Mouse (Mus musculus) heart, postnatal 4 days (tissue): ENCODE results near the gene Unc13c. TPM values are rescaled to one million over a fixed set of nuclear protein-coding genes. Genes with fewer than 3 reads are reported as not detected.

Experiments used
- DNase-seq: peaks from one replicate; pipeline ENCODE4 v3.0.0; 2021
- total RNA-seq, 2 experiments: library from RNA; stranded (reverse); gene quantifications; 2 replicates each; pipeline ENCODE4 v1.2.3; 2021

Unc13c gene
- total RNA-seq, result 1 to 10 TPM; 3.4 to 3.6 TPM

DNA sequence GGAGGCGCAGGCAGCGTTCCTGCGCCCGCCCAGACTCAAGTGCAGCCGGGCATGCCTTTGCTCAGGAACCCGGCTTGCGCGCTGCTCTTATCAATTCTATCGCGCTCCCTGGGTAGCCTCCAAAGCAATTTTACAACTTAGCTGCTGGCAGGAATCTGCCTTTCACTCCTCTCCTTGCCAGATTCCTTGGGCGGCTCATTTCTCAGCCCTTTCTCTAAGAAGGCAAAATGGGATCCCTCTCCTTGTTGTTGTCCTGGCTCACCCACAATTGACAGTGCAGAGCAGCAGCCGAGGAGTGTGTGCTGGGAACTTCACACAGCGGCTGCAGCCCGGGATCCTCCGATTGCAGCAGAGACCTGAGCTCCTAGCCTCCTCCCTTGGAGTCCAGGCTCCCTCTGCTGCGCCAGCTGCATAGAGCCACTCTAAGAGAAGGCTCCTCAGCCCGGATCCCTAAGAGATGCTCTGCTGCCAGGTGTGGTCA lies at the start of gene Unc13c:
Unc13c (minus strand) TSS at position 326 of the 481 bp plus-strand sequence.
- DNase-seq, result peak; percentile 33

DNA sequence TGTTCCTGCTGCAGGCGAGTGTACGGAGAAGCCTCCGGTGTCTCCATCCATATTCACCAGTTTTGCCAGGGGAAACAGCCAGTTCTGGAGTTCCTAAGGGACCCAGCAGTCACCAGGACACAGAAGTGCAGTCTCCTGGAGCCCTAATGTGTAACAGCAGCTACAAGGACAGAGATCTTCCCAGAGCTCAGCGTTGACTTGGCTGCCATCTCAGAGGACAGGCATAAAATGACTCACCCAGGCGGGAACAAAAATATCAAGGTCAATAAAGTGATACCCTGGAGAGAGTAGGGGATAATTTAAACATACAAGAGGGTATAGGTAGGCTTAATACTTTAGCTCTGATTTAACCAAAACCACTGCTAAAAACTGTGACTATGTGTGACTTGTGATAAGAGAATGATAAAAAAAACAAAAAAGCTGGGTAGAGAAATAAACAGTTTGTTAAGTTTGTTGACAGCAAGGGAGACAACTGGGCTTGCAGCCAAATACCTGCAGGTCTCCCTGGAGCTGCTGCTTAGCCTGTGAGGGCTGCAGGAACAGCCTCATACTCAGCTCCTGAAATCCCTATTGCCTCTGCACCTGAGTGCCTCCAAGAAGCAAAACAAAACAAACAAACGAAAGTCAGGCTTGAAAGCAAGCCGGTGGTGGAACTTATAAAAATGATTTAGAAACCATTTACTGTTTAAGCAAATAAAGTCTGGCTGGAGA lies 39.4 kb upstream of the Unc13c start:
- peak; percentile 19 for DNase-seq

DNA sequence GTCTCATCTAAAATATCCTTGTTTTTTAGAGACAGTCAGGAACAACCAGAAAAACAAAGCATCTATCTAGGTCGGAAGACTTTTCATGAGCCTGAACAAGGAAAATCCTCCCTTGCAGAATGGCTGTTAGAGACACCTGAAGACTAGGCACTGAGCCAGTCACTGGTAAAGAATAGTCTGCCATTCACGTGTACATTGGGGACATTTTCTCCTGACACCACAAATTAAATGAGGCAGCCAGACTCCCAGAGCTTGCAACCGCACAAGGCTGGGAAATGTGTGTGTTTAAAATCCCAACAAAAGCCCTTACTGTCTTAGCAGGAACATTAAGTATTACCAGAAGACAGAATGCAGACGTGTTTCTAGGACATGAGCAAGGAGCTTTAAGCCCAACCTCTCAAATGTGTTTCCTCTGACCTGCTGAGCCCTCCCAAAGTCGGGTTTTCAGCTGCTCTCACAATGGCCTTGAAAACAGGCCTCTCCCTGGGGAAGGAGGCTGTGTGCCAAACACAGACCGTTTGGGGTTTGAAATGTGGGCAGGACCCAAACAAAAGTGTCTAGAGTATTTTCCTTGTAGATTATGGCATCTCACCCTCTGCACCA lies 33.7 kb upstream of the Unc13c start:
- DNase-seq, result peak; percentile 8

DNA sequence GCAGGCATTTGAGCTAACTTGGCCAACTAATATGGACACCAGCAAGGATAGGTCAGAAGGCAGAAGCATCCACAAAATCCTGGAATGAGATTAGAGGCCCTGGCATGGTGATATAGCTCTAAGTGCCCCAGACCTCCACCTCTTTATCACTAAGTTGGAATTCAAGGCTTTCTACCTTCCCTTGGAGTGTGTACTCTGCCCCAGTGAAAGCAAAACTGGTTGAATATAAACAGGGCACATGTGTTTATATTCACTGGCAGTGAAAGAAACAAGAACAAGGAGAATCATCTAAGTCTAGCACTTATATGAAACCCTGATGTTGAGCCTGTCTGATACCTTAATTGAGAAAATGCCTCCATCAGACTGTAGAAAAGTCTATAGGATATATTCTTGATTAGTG lies 19.3 kb upstream of the Unc13c start:
- DNase-seq, result no peak

DNA sequence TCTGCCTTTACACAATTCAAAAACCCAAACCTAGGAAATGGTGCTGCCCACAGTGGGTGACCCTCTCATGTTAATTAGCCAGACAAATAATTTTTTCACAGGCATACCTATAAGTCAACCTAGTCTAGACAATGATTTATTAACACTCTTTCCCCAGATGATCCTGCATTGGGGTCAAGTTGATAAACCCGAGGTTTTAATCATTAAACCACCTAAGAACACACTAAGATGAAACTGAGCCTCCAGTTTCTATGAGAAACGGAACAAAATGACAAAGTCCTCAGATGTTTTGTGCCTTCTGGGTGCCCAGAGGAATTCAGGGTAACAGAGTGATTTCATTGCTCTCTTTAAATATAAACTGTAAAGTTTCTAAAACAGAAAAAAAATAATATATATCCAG lies 18.5 kb upstream of the Unc13c start:
- no peak for DNase-seq

DNA sequence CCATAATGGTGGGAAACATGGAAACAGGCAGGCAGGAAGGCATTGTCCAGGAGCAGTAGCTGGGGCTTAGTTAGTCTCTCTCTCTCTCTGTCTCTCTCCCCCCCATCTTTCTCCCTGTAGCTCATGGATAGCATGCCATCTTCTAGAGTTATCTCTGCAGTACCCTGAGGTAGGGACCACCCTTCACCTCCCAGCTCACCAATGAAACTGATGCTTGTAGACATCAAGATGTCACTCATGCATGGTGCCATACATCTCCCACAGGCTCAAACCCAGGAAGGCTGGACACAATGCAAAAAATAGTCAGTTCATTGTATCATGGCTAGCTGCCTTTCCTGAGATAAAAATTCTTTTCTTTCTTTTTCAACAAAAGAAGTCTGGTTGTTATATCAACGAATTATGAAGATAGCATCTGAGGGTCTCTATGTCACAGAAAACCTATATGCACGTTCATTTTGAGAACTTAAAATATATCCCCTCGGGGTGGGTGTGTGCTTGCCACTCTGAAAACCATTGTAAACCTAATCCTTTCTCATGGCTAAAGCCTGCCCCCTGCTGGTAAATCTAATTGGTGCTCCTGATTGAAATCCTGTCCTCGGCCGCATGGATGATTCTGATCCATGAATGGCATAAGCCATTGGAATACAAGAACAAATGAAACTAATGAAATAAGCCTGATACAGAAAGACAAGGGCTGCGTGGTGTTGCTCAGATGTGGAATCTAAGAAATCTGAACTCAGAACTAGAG lies 14.0 kb upstream of the Unc13c start:
- DNase-seq, result peak; percentile 85

DNA sequence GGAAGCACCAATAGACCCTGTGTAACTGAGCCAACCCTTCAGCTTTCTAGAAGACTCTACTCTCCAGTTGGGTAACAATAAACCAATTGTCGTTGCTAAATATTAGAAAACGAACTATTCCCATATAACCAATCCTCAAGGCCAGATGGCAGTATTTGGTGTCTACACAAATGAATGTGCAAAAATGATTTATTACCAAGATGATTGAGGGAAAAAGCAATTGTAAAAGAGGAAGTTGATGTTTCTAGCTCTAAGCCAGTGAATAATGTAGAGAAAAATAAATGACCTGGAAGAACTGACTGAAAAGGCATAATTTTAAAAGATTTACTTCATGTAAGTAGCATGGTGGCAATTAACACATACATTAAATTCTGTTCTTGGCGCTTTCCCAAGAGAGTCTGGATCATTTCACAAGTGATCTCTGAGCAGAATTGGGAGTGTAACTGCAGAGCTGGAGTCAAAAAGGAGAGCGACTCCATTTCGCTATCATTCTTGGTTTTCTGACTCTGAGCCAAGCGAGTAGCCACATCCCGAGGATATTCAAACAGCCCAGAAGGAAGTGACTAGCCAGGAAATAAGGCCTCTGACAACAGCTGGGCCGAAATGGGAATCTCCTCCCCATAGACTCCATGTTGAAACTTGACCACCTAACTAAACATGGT lies 3.7 kb upstream of the Unc13c start:
- DNase-seq, result no peak

DNA sequence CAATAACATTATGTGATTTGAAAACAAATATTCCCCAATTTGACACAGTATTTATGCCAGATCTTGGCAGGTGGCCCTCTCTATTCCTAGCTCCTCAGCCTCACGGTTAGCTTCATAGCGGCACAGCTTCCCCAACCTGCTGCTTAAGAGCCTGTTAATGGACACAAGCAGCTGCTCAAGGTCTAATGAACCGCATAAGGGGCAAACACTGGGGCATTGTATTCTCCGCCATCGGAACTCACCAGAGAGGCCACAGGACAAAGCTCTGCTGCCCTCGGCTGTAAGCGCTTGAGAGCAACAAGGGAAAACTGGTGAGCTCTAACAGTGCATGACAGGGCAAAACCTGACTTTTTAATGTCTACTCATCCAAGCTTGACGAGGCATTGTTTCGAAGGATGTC lies 2.0 kb upstream of the Unc13c start:
- no peak for DNase-seq

DNA sequence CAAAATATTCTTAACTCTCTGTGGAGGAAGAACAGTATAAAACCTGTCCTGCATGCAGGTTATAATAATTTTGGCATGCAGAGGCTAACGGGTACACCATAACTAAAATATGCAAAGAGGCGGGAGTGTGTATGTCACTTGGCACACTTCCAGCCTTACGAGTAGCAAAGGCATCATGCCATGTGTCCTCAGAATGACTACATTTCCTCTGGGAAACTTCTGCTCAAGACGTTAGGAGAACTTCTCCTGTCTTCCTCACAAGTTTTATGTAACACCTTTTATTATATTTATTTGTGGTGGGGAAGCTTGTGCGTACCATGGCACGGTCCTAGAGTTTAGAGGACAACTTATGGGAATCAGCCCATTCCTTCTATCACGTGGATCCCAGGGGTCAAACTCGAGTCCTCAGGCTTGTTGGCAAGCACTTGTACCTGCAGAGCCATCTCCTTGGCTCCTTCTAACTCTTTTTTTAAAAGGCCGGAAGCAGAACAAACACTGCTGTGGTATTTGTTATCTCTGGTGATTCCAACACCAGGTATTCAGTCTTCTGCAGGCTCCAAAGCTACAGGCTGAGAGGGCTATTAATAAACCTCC lies 3.3 kb downstream of the Unc13c start:
- DNase-seq, result peak; percentile 26

DNA sequence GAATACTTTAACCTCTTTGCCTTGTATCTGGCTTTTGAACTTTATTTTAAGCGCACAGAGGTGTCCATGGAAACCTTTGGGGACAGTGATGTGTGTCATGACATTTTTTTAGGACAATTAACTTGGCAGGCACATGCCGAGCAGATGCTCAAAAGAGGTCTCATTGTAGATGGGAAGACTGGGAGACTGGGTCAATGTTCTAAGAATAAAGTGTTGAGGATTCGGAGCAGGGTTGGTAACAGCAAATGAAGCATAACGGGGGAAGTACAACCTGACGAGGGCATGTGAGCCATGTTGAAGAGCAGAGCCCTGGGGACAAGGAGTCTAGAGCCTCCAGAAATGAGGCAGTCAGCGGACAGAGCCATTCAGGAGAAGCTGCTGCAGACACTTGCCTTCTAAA lies 6.3 kb downstream of the Unc13c start:
- DNase-seq, result no peak

DNA sequence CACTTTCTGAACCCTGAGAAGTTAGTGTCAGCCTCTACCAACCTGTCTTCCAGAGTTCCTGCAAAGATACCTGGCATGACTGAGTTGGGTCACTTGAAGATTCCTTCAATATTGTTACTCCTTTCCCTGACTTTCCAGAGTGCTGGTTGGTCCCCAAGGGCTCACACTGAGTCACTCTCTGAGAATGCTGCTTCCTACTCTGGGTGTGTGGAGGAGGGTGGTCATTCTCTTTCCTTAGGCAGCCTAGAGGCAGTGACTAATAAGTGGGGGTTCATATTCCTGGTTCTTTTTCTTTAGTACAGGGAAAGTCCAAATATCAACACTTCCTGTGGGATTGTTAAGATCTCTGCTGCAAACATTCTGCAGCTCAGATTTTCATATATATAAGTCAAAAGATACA lies 16.4 kb downstream of the Unc13c start:
- DNase-seq, result no peak

DNA sequence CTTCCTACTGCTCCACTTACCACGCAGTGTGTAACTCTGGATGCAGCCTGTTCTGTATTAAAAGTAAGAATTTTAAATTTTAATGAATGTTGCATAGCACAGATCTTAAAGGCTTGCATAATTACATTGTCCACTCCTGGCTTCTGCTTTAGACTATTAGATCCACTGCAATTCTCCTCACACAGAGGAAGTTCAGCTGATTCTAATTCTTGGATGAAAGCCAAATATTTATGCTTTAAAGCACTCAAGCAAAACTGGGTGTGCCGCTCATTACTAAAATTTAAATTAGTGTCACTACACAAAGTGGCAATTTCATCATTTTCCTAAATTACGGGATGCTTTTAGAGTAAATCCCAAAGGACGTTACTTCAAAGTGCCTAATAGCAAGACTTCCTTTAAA lies 17.2 kb downstream of the Unc13c start:
- no peak for DNase-seq

DNA sequence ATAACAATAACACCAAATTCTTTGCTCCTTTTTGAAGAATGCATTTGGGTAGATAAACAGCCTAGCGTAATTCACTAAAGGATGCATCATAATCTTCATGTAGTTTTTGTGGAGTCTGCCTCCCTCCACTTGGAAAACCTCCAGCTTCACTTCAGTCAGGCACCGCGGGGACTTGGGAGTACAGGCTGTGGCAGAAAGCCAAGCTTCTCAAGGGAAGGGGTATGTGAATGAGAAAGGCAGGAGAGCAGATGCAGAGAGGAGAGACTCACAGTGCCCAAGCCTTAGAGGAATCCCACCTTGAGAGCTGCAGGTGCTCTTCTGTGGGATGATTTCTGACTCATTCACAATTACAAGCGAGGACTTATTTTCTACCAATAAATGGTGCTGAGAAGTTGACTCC lies 33.9 kb downstream of the Unc13c start:
- DNase-seq, result peak; percentile 55

DNA sequence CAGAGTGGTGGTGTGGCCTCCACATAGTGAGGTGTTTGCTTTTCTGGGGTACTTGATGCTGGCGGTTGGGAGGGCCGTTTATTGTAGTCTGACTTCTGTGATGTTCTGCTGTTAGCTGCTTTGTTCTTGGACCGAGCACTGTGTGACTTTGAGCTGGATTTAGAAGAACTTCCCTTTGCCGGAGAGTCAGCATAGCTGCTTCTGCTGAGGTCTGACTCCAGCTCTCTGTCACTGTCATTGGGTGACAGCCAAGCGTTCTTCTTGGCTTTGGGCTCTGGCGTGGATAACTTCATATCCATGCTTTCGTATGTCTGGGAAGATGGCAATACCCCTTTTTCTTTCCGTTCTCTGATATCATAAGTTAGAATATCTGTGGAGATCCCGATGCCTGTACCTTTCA lies 36.8 kb downstream of the Unc13c start:
- no peak for DNase-seq

DNA sequence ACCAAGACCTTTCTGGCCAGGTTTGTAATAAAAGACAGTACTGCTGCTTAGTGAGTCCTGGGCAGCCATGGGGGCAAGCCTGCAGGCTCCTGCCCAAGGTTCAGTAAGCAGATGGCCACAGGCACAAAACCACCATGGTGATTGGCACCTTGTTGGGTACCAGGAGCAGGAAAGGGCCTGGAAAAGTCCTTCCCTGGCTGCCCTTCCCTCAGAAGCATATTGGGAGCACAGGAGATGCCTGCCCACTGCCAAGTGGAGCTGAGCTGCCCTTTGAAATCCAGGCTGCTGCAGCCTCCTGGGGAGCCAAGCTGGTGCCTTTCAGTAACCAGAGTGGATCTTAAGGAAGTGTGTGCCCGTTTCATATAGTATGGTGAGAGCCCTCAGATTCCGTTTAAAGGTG lies 41.5 kb downstream of the Unc13c start:
- no peak for DNase-seq

DNA sequence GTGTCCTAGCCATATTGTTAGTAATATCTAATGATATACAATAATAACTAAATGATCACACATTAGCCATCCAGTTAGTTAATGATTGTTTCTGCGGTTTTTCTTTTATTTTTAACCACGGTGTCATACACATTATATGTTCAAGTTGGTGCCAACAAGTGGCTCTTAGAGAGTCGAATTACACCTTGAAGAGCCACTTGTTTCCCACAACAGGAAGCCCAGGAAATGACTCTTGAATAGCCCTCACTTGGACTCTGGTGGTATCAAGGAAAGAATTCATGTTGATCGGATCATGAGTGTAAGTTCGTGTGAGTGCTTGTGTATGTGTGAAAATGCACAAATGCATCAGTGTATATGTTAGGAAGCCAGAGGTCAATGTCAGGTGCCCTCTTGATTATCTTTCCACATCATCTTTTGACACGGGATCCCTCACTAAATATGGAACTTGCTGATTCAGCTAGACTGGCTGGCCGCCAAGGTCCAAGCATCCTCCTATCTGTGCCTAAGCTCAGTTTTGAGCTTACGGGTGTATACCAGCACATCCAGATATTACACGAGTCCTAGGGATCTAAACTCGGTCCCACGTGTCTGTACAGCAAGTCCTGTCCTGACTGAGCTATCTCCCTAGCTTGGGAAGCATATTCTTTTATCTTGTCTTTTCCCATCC lies 46.2 kb downstream of the Unc13c start:
- peak; percentile 9 for DNase-seq

DNA sequence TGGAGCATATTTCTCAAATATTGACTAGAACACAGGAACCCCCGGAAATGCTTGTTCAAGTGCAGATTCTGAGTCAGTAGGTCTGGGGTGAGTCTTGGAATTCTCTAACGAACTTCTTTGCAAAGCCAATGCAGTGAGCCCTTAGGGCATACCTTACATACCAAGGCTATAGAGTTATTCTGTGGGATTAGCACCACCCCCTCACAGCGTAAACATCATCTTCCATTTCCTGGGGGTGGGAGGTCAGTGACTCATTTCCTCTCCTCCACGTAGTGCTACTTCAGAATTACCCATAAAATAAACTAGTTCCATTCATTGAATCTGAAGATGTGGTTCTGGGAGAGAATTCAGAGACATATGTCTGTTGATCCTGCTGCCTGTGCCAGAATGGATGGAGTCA lies 62.8 kb downstream of the Unc13c start:
- DNase-seq, result no peak

DNA sequence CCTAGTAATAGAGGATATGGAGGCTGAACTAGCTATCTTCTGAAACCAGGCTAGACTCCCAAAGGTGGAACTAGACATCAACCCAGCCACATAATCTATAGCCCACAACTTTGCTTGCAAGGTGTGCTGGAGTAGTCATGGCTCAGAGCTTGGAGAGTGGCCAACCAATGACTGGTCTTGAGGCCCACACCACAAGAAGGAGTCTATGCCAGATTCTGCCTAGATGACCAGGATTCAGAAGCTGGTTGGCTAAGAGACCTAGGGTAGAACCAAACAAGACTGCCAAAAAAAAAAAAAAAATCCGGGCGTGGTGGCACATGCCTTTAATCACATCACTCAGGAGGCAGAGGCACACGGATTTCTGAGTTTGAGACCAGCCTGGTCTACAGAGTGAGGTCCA lies 70.2 kb downstream of the Unc13c start:
- DNase-seq, result no peak

DNA sequence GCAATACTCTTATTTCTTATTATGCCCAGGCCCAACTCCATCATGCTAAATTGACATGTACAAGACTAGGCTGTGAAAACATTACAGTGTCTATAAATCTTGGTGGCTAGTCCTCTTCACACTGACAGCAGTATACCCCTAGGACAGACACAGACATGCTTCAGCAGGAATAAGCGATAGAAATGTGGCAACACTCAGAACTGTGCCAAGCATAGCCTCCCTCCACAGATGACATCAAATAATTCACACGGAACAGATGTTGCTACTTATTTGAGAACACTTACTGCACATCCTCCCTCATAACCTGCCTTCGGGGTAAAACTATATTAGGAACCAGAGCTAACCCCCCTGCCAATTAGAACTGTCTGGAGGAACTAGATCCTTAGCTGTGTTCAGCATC lies 72.6 kb downstream of the Unc13c start:
- DNase-seq, result no peak

DNA sequence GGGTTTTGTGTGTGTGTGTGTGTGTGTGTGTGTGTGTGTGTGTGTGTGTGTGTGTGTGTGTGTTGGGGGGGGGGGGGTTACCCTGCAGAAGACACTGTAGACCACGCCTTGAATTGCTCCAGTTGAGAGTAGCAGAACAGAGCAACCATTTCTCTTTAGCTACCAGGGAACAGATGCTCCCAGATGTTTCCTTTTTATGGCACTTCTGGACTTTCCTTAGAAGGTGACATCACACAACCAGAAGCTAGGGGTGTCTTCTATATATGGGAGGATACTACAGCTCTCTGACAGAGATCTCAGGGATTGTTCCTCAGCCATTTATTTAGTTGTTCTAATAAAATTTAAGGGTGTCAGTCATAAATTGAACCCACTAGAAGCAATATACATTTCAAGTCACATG lies 85.2 kb downstream of the Unc13c start:
- no peak for DNase-seq

DNA sequence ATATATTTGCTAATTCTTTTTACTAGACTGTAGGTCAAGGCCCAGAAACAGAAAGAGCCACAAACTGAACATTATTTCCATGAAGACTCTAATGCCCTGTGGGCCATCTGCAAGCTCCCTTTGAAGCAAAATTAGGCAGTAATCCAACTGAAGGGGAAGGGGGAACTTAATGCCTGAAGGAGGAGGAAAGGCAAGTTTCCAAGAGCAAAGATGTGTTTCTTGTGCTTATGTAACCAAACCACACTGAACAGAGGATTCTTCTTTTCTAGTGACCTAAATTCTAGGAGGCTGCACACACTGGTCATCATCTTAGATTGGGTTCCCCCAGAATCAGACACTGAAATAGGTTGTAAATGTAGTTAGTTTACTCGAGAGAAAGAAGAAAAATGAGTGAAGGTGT lies 85.6 kb downstream of the Unc13c start:
- no peak for DNase-seq

DNA sequence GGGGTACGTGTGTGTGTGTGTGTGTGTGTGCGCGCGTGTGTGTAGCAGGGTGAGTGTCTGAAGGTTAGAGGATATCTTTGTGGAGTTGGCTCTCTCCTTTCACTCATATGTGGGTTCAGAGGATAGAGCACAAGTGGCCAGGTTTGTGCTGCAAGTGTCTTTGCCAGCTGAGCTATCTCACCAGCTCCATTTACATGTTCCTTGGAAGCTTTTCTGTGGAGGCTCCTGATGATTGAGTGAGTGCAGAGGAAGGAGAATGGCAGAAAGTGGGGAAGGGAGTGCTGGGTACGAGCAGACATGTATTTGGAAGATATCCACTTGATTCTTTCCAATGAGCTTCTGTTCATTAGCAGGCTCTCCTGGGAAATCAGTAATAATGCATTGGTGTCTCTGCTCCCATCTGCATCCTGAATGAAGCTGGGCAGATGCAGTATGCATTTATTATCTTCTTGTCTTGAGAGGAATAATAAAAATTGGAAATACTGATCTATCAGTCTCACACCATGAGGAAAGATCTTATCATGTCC lies 86.3 kb downstream of the Unc13c start:
- DNase-seq, result no peak
